Mouse (Mus musculus): ENCODE results near the gene Lrrc36. TPM values are rescaled to one million over a fixed set of nuclear protein-coding genes. Genes with fewer than 3 reads are reported as not detected.
A peak's percentile ranks its signal among the peaks of the same experiment; 100 is the strongest.

Lrrc36 gene
- polyA plus RNA-seq, 1 experiment from 2014 or later: 0.92 TPM

GRCm38 (mm10) chr8:105469816-105470215, 56.4 kb downstream of the Lrrc36 start:
- Histone ChIP-seq H3K4me2 (peak overlapping the region; percentile 61), H3K36me3 (peaks cover 17% of the 10 kb centered on the region; the same call in 1 of the 2 replicates), H3K4me3 (peak overlapping the region; percentile 39), H3K4me1 (replicated peaks) (peaks cover 85% of the 10 kb centered on the region), H3K27me3 (0 out of 2 replicates have a peak, but pooled peaks cover 15% of the 10 kb centered on the region), H3K27ac (replicated peaks) (peak overlapping the region; percentile 86), H3K9ac (peak overlapping the region; percentile 67), H3K9me3 (no peaks in the 10 kb centered on the region)
- WGBS: 62% methylated on average over 5 of the region's 5 CpGs
- no peak for ATAC-seq (ENCODE audit: low read depth)

- H3K4me1 ChIP-seq (replicated peaks): peaks cover 86% of the 10 kb centered on the region
- 56% methylated on average over 5 of the region's 5 CpGs for WGBS
These were observed 56.9 kb downstream of the Lrrc36 start for GRCm38 (mm10) chr8:105470262-105470661.

GRCm38 (mm10) chr8:105470681-105471313, 57.4 kb downstream of the Lrrc36 start:
- peak; percentile 82 for ATAC-seq (ENCODE audit: low read depth)
- 12% methylated on average over 11 of the region's 11 CpGs for WGBS

More at GRCm38 (mm10) chr8:105470262-105470661, 56.9 kb downstream of the Lrrc36 start:
- Histone ChIP-seq H3K27me3 (0 out of 2 replicates have a peak, but pooled peaks cover 15% of the 10 kb centered on the region), H3K36me3 (peaks cover 17% of the 10 kb centered on the region; the same call in 1 of the 2 replicates), H3K4me2 (peak overlapping the region; percentile 61), H3K4me3 (peak overlapping the region; percentile 39), H3K9me3 (no peaks in the 10 kb centered on the region), H3K27ac (replicated peaks) (peak overlapping the region; percentile 86), H3K9ac (peak overlapping the region; percentile 67)
- no peak for ATAC-seq (ENCODE audit: low read depth)

GRCm38 (mm10) chr8:105471314-105472015, 58.1 kb downstream of the Lrrc36 start, which contains the start of gene Tppp3:
Gene Tppp3, minus strand, starts transcription at chr8:105471526.
- WGBS: 4% methylated on average over 25 of the region's 25 CpGs
- Histone ChIP-seq H3K4me2 (peak within 1 kb of the TSS; percentile 61), H3K9ac (peak within 1 kb of the TSS; percentile 67), H3K36me3 (peaks cover 12% of the 10 kb centered on the region; the same call in 1 of the 2 replicates), H3K4me3 (peak within 1 kb of the TSS; percentile 39), H3K27me3 (peaks cover 15% of the 10 kb centered on the region; the same call in 1 of the 2 replicates), H3K4me1 (replicated peaks) (peaks cover 89% of the 10 kb centered on the region), H3K27ac (replicated peaks) (peak within 1 kb of the TSS; percentile 86), H3K9me3 (no peaks in the 10 kb centered on the region)
- peak; percentile 87 for ATAC-seq (ENCODE audit: low read depth)

More at GRCm38 (mm10) chr8:105470681-105471313, 57.4 kb downstream of the Lrrc36 start:
- Histone ChIP-seq H3K9ac (peak overlapping the region; percentile 67), H3K27me3 (0 out of 2 replicates have a peak, but pooled peaks cover 15% of the 10 kb centered on the region), H3K27ac (replicated peaks) (peak overlapping the region; percentile 86), H3K4me2 (peak overlapping the region; percentile 61), H3K9me3 (no peaks in the 10 kb centered on the region), H3K4me1 (replicated peaks) (peaks cover 91% of the 10 kb centered on the region), H3K36me3 (peaks cover 17% of the 10 kb centered on the region; the same call in 1 of the 2 replicates), H3K4me3 (peak overlapping the region; percentile 39)

- WGBS: 23% methylated on average over 23 of the region's 23 CpGs
- Histone ChIP-seq H3K36me3 (peaks cover 4% of the 10 kb centered on the region; the same call in 1 of the 2 replicates), H3K4me3 (no peak overlapping the region), H3K4me1 (replicated peaks) (peaks cover 86% of the 10 kb centered on the region), H3K9ac (no peak overlapping the region), H3K4me2 (no peak overlapping the region), H3K27me3 (peaks cover 15% of the 10 kb centered on the region; the same call in 1 of the 2 replicates), H3K9me3 (no peaks in the 10 kb centered on the region), H3K27ac (replicated peaks) (no peak overlapping the region)
- no peak for ATAC-seq (ENCODE audit: low read depth)
These were observed 59.1 kb downstream of the Lrrc36 start for GRCm38 (mm10) chr8:105472414-105472932.

GRCm38 (mm10) chr8:105472983-105473382, 59.6 kb downstream of the Lrrc36 start:
- ATAC-seq (ENCODE audit: low read depth): no peak
- Histone ChIP-seq H3K4me3 (no peak overlapping the region), H3K27ac (replicated peaks) (no peak overlapping the region), H3K4me2 (no peak overlapping the region), H3K27me3 (peaks cover 15% of the 10 kb centered on the region; the same call in 1 of the 2 replicates), H3K9ac (no peak overlapping the region), H3K36me3 (peaks cover 5% of the 10 kb centered on the region; the same call in 1 of the 2 replicates), H3K9me3 (no peaks in the 10 kb centered on the region), H3K4me1 (replicated peaks) (peaks cover 83% of the 10 kb centered on the region)
- 48% methylated on average over 9 of the region's 9 CpGs for WGBS

- 23% methylated on average over 17 of the region's 17 CpGs for WGBS
- no peaks in the 10 kb centered on the region for H3K9me3 ChIP-seq
- H3K4me1 ChIP-seq (replicated peaks): peaks cover 75% of the 10 kb centered on the region
- H3K27ac ChIP-seq (replicated peaks): peak overlapping the region; percentile 38; the same call in 1 of the 2 replicates
- peaks cover 12% of the 10 kb centered on the region for H3K36me3 ChIP-seq
- no peak for ATAC-seq (ENCODE audit: low read depth)
- no peak overlapping the region for H3K4me3 ChIP-seq
- H3K4me2 ChIP-seq: peak overlapping the region; percentile 9; the same call in 1 of the 2 replicates
- H3K27me3 ChIP-seq: peaks cover 15% of the 10 kb centered on the region; the same call in 1 of the 2 replicates
- no peak overlapping the region; the same call in 1 of the 2 replicates for H3K9ac ChIP-seq
These were observed 60.6 kb downstream of the Lrrc36 start for GRCm38 (mm10) chr8:105473816-105474606.

- H3K4me3 ChIP-seq: no peak overlapping the region
- H3K4me2 ChIP-seq: 0 out of 2 replicates have a peak overlapping the region, but pooled peaks have one; percentile 9
- WGBS: 50% methylated on average over 5 of the region's 5 CpGs
- H3K9ac ChIP-seq: peak overlapping the region; percentile 56
- peak overlapping the region; percentile 14; the same call in 1 of the 2 replicates for H3K27ac ChIP-seq (replicated peaks)
- peaks cover 15% of the 10 kb centered on the region; the same call in 1 of the 2 replicates for H3K27me3 ChIP-seq
- ATAC-seq (ENCODE audit: low read depth): no peak
- H3K9me3 ChIP-seq: no peaks in the 10 kb centered on the region
- H3K4me1 ChIP-seq (replicated peaks): peaks cover 68% of the 10 kb centered on the region
- H3K36me3 ChIP-seq: peaks cover 12% of the 10 kb centered on the region
These were observed 61.3 kb downstream of the Lrrc36 start for GRCm38 (mm10) chr8:105474680-105475079.

- peaks cover 15% of the 10 kb centered on the region; the same call in 1 of the 2 replicates for H3K27me3 ChIP-seq
- H3K9ac ChIP-seq: peak overlapping the region; percentile 56
- no peak overlapping the region for H3K4me2 ChIP-seq
- 35% methylated on average over 4 of the region's 4 CpGs for WGBS
- H3K9me3 ChIP-seq: no peaks in the 10 kb centered on the region
- ATAC-seq (ENCODE audit: low read depth): no peak
- peaks cover 12% of the 10 kb centered on the region for H3K36me3 ChIP-seq
- no peak overlapping the region for H3K4me3 ChIP-seq
- H3K27ac ChIP-seq (replicated peaks): peak overlapping the region; percentile 14; the same call in 1 of the 2 replicates
- peaks cover 62% of the 10 kb centered on the region for H3K4me1 ChIP-seq (replicated peaks)
These were observed 61.9 kb downstream of the Lrrc36 start for GRCm38 (mm10) chr8:105475254-105475653.

- Histone ChIP-seq H3K36me3 (peaks cover 12% of the 10 kb centered on the region), H3K27me3 (peaks cover 15% of the 10 kb centered on the region; the same call in 1 of the 2 replicates), H3K4me2 (no peak overlapping the region), H3K9me3 (no peaks in the 10 kb centered on the region), H3K4me3 (no peak overlapping the region), H3K9ac (no peak overlapping the region), H3K27ac (replicated peaks) (no peak overlapping the region), H3K4me1 (replicated peaks) (peaks cover 57% of the 10 kb centered on the region)
- no peak for ATAC-seq (ENCODE audit: low read depth)
- 94% methylated on average over 8 of the region's 8 CpGs for WGBS
These were observed 62.4 kb downstream of the Lrrc36 start for GRCm38 (mm10) chr8:105475742-105476141.

- H3K4me1 ChIP-seq (replicated peaks): peaks cover 58% of the 10 kb centered on the region
- no peak overlapping the region for H3K4me2 ChIP-seq
- peaks cover 12% of the 10 kb centered on the region for H3K36me3 ChIP-seq
- H3K9me3 ChIP-seq: no peaks in the 10 kb centered on the region
- H3K27me3 ChIP-seq: peaks cover 15% of the 10 kb centered on the region; the same call in 1 of the 2 replicates
- H3K27ac ChIP-seq (replicated peaks): no peak overlapping the region
- H3K4me3 ChIP-seq: no peak overlapping the region
- WGBS: 89% methylated on average over 7 of the region's 7 CpGs
- H3K9ac ChIP-seq: no peak overlapping the region
- ATAC-seq (ENCODE audit: low read depth): no peak
These were observed 62.8 kb downstream of the Lrrc36 start for GRCm38 (mm10) chr8:105476161-105476560.
